Mouse (Mus musculus) spleen, postnatal 14 days (tissue): ENCODE measurements around the gene Nup62.

Experiments
- DNase-seq, 2 experiments: peaks; one replicate each; pipeline ENCODE4 v3.0.0; 2021 to 2022; ENCODE audit warnings: low spot score in 2 of 2

Nup62 gene

DNA sequence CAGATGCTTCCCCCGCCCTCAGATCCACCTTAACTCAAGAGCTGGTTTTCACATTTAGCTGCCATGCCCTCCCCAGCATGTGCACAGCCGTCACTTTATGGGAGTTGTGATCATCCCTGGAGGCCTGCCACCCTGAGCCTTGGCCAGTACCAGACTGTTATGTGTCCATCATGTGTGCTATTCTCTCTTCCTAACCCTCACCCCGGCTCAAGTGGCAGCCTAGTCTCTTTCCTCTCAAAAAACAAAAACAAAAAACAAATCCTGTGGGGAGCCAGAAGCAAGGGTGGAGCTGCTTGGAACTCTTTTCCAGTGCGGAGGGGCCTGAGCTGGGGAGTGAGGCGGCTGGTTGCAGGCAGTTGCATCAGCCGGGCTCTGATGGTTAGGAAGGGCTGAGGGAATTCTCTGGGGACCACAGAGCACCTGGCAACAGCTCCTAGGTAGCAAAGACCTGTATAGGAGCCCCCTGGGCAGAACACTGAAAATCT, 2.9 kb downstream of the Nup62 start:
- DNase-seq: peak; percentile 3 to 41

DNA sequence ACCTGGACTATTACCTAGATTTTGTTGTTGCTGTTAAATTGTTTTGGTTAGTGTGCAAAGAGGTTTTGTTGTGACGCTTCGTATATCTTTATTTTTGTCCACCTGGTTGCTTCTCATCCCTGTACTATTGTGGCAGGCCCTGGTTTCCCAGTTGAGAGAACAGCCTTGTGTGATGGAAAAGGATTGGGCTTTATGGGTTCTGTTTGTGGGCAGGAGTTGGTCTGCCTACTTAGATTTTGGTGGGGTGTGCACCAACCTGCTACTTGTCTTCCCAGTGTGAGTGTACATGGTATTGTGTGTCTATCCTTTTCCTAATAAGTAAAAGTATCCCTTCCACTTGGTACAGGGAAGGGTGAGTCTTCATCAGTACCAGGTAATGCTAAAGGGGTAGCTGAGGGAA, 3.5 kb downstream of the Nup62 start:
- no peak for DNase-seq

- DNase-seq: peak; percentile 0 to 5
Observed at GRCm38 (mm10) chr7:44819863-44820262, 4.0 kb downstream of the Nup62 start.

- DNase-seq: peak in 1 of 2 experiments; percentile 1
Observed at GRCm38 (mm10) chr7:44820525-44820924, 4.6 kb downstream of the Nup62 start.

DNA sequence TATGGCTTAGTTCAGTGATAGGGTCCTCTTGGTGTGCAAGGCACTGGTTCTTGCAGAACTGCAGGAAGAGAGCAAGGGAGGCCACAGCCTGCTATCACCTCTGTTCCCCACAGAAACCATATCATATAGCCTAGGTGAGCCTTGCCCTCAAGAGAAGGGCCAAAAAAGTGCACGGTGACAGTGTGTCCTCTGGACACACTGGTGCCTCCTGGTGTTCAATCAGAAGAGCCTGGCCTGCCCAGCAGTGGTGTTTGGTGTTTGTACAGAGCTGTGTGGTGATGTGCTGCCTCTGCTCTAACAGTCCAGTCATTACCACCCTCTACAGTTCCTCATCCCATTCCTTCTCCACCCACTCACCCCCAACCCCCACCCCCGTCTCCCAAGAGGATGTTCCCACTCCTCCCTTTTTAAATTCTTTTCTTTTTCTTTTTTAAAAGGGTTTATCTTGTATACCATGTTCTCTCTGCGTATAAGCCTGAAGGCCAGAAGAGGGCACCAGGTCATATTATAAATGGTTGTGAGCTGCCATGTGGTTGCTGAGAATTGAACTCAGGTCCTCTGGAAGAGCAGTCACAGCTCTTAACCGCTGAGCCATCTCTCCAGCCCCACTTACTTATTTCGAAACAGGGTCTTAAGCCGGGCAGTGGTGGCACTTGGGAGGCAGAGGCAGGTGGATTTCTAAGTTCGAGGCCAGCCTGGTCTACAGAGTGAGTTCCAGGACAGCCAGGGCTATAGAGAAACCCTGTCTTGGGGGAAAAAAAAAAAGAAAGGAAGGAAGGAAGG, 6.0 kb downstream of the Nup62 start:
- DNase-seq: peak in 1 of 2 experiments; percentile 3

DNA sequence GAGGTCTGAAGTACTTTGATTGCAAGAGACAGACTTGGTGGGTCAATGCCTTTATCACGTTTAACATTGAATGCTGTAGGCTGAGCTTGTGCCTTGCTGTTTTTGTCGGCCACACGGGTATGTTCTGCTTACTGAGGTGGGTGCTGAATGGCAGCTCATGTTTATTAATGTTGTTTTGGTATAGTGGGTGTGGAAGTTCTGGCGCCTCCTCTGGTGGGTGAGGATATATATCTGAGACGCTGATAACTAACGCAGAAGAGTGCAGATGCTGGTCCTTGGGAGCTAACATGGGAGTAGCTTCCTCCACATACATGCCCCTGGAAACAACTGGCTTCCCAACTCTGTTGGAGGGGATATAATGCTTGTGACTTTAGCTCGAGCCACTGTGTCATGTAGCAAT, 7.5 kb downstream of the Nup62 start:
- DNase-seq: no peak

GRCm38 (mm10) chr7:44824872-44825271, 9.0 kb downstream of the Nup62 start:
- DNase-seq: peak; percentile 64 to 78

DNA sequence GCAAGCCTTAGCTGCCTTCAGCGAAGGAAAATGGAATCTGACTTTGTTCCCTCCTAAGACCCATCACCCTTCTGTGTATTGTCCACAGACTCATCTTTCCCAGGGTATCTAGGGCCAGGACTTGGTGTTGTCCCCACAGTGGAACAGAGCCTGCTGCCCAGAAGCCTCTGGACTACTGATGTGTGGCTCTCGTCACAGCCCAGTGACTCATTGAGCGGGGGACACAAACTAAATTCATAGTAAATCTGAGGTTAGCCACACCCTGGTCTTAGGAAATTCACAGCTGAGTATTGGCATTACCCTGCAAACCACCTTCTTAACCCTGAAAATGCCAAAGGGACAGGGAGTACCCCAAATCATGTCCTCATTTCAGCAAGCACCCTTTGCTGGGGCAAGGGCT, 10.9 kb downstream of the Nup62 start:
- no peak for DNase-seq

GRCm38 (mm10) chr7:44828706-44829105, 12.8 kb downstream of the Nup62 start:
- no peak for DNase-seq

- no peak for DNase-seq
Observed at GRCm38 (mm10) chr7:44832763-44833162, 16.9 kb downstream of the Nup62 start.

GRCm38 (mm10) chr7:44835373-44836015, 19.6 kb downstream of the Nup62 start:
- no peak for DNase-seq

GRCm38 (mm10) chr7:44836016-44836404, 20.1 kb downstream of the Nup62 start:
- DNase-seq: peak; percentile 64 to 67

DNA sequence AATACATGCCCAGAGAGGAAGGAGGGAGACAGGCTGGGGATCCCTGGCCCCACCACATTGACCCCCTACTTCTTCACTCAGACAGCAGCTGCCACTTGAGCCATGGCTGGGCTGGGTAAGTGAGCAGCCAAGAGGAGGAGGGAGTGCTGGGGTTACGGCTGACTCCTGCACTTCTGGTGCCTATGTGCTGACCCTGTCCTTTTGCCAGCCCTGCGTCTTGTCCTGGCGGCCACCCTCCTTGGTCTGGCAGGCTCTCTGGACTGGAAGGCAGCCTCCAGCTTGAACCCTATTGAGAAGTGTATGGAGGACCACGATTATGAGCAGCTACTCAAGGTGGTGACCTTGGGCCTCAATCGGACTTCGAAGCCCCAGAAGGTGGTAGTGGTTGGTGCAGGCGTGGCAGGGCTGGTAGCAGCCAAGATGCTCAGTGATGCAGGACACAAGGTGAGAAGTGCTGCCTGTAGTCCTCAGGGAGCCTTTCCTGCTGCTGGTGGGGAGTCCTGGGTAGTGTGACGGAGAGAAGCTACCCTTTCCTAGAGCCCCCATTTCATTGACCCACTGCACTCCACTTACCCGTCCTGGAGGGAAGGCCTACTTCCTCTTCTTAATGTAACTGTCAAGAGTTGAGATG, 20.6 kb downstream of the Nup62 start:
- DNase-seq: no peak

- DNase-seq: no peak
Observed at GRCm38 (mm10) chr7:44838073-44838472, 22.2 kb downstream of the Nup62 start.

DNA sequence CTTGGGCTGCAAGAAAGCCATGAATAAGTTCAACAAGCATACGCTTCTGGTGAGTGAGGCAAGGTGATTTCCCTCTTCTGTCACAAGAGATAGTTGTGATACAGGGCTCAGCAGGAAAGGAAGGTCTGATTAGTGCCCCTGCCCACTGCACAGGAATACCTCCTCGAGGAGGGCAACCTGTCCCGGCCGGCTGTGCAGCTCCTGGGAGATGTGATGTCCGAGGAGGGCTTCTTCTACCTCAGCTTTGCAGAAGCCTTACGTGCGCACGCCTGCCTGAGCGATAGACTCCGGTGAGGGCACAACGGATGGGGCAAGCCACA, 23.2 kb downstream of the Nup62 start:
- no peak for DNase-seq

- peak; percentile 46 to 63 for DNase-seq
Observed at GRCm38 (mm10) chr7:44839491-44840191, 23.8 kb downstream of the Nup62 start.

DNA sequence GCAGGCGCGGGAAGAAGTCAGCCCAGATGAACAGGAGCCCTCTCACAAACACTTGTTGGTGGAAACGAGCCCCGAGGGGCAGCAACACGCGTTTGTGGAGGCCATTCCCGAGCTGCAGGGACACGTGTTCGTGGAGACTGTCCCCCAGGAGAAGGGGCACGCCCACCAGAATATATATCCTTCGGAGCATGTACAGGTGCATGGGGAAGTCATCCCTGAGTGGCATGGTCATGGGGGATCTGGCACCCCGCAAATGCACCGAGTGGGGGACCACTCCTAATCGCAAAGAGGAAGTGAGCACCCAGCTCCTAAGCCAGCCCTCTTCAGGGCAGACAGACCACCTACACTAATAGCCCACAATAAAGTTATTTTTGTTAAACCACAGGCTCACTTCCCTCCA, 24.5 kb downstream of the Nup62 start:
- no peak for DNase-seq

DNA sequence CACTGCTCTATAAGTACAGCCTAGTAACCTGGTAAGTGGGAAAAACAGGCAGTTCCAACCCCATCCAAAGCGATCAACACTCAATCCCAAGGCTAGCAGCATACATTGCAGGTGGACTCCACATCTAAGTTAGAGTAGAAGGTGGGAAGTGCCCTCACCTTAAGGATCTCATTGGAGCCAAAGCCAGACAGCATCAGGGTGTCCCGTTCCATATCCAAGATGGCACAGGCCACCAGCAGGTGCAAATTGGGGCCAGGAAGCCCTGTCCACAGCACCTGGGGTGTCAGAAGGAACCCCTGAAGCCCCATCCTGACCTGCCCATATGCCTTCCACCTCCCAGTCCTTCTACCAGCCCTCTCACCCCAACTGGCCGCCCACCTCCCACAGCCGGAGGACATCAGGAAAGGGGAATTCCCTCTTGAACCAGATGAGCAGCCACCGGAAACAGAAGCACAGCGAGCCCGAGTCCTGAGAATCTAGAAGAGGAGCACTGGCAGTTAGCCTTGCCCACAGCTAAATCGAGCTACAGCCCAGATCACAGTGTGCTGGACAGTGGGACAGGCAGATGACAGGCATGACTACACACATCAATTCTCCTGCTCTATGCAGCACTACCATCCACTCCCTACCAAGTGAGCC, 26.1 kb downstream of the Nup62 start:
- no peak for DNase-seq

DNA sequence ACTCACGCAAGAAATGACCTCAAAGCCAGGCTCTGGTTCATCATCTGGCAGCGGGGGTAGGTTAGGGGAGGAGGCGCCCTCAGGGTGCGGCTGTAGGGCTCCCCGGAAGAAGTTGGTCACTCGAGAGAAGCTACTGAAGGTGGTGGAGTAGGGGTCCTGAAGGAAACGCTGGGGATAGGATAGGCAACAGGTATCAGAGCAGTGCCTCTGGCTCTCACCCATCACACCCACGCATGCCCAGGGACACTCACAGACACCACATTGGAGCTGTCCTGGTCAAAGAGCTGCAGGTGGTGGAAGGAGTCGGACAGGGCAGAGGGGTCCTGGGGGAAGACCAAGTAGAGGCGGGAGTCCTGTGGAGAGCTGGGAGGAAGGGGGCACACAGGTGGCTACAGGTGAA, 29.1 kb downstream of the Nup62 start:
- no peak for DNase-seq

GRCm38 (mm10) chr7:44846804-44847203, 30.9 kb downstream of the Nup62 start:
- DNase-seq: no peak

DNA sequence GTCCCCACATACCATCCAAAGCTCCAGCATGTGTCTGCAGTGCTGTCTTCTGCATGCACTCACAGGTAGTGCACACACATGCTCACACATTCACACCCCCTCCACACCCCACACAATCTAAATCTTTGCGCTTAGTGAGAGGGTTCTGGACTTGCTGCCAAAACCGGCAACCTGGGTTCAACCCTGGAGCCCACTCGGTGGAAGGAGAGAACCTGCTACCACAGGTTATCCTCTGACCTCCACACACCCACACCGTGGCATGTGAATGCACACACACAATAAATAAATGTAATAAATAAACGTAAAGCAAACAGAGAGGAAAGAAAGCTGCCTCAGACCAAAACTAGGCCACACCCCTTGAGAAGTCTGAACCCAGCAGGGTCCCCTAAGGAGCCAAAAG, 31.9 kb downstream of the Nup62 start:
- no peak for DNase-seq
